Mouse (Mus musculus) kidney, postnatal 25 days (tissue): Measurements from ENCODE around the gene Gm11634.
"Not testable (repeated sequence)": the region's sequence is repeated elsewhere in the genome, so short reads cannot be mapped to it uniquely, and the experiment has no call there.

ENCODE experiments used
- DNase-seq, 2 experiments: peaks; one replicate each; pipeline ENCODE4 v3.0.0; 2021; ENCODE audit warnings: mixed read lengths in 2 of 2

Gene Gm11634

DNA sequence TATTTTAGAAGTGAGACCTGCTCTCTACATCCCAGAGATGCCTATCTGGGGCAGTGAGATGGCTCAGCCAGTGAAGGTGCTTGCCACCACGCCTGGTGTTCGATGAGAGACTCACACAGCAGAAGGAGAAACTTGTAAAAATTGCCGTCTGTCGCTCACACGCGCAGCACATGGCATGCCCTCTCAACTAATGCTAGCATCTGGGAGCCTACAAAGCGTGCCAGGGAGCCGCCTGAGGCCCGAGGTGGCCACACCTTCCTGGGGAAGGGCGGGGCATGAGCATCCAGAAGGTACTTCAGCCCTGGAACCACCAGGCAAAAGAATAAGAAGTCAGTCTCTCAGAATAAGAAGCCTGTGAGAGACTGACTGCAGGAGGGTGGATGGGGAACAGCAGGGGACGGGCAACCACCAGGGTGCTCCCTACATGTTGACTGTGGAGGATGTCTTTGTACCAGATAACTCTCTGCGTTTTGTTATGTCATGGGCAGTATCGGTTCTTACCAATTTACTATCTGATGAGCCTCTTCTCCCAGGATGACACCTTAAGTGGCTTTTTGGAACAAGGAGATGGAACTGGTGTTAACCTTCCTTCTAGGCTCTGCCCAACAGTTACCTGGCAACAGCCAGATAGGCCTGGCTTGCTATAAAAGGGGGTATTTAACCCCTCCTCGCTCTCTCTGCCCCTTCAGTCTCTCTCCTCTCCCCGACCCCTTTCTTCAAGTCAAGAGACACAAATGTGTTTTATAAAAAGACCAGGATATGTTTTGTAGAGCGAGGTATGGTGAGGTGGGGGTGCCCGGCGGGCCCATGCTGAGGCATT lies 18.1 kb upstream of the Gm11634 start:
- no peak for DNase-seq

DNA sequence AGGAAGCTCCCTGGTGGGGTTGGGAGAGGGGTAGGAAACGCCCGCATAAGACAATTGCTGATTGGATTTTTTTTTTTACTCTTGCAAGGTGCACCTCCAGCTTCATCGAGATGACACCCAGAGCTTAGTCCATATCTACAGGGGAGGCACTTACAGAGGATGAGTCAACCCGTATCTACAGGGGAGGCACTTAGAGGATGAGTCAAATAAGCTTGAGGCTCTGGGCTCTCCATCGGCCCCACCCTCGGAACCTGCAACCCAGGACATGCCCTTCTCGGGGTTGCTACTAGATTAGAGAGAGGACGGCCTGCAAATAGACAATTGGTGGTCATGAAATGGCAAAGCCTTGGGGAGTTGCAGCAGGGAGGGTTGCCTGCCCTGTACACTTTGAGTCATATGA lies 17.0 kb upstream of the Gm11634 start:
- DNase-seq = no peak

DNA sequence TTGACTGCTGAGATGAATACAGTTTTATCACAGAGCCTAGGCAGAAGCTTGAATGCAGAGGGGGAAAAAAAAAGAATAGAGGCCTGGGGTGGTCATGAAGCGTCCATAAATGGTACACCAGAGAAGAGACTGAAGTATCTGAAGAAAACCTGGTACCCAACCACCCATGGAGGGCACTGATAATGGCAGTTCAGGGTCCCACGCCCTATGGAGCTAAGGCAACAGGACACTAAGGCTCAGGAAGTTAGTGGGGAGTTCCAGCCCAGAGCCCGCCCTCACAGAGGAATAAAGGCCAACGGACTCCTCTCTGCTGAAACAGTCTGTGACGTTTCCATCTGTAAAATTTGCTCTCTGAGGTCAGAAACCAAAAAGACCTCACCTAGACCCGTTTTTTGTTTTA lies 16.3 kb upstream of the Gm11634 start:
- DNase-seq = no peak

GRCm38 (mm10) chr11:101614116-101614515 lies 15.1 kb upstream of the Gm11634 start:
- DNase-seq = no peak

DNA sequence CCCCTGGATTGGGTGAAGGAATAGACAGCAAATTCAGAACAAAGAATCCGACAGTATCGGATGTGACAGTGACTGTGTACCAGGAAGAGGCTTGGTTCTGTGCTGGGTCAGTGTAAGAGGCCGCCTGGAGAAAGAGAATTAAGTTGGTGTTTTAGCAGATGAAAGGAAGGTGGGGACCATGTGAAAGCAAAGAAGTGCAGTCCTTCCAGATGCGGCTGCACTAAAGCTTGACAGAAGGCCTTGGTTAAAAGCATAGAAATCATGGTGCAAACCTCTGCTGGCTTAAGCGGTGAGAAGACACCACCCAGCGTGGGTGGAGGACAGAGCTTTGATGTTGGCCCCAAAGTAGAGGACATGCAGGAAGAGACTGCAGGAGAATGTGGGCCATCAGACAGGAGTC lies 14.5 kb upstream of the Gm11634 start:
- DNase-seq = no peak

DNA sequence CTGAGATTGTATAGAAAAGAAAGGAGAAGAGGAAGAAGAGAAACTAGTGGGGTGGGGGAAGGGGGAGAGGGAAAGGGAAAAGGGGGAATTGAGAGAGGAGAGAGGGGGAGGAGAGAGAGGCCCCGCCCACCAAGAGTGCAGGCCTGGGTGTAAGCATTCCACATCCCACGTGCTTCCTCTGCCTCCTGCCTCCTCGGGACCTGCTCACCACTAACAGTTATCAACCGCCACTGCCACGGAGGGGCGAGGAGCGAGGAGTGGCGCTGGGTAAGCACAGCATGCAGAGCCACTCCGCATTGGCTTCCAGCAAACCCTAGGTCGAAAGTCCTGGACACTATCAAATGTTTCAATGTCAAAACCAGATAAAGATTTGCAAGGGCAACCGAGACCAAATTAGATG lies 11.4 kb upstream of the Gm11634 start:
- DNase-seq = no peak

- not testable (repeated sequence) for DNase-seq
These were observed 8.1 kb upstream of the Gm11634 start for GRCm38 (mm10) chr11:101607134-101607533.

GRCm38 (mm10) chr11:101604531-101605453 lies 5.7 kb upstream of the Gm11634 start:
- peak; percentile 89 to 91 for DNase-seq

- DNase-seq = no peak
These were observed 5.1 kb upstream of the Gm11634 start for GRCm38 (mm10) chr11:101604116-101604515.

GRCm38 (mm10) chr11:101602491-101602890 lies 3.4 kb upstream of the Gm11634 start:
- DNase-seq = peak; percentile 75 to 89

DNA sequence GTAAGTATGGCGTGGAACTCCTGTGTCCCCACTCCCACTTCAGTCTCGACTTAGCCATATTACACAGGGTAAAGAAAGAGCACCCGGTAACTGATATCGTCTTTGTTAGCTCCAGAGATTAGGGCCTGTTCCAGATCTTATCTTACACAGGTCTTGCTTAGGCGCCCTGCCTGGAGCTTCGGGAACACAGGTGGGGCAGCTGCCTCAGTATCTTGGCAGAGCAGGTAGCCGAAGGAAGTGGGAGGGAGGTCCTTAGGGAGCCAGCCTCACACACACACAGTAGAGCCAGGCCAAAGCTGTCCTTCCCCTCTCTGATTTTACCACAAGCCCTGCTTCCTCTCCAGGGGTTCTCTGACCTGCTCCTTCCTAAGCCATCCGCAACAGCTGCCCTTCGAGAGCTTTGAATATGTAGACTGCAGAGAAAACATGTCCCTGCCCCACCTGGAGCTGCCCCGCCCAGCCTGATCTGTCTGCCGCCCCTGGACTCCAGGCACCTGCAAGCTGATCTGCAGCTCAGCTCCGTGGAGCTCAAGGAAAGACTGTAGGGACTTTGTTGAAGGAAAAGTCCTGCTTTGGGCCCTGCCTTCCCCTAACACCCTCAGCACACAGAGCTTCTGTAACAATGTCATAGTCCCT lies 8.9 kb downstream of the Gm11634 start:
- no peak for DNase-seq

- DNase-seq = peak; percentile 74 to 86
These were observed 9.6 kb downstream of the Gm11634 start for GRCm38 (mm10) chr11:101589444-101589843.

- peak in 1 of 2 experiments; percentile 67 for DNase-seq
These were observed 10.2 kb downstream of the Gm11634 start for GRCm38 (mm10) chr11:101588868-101589267.

DNA sequence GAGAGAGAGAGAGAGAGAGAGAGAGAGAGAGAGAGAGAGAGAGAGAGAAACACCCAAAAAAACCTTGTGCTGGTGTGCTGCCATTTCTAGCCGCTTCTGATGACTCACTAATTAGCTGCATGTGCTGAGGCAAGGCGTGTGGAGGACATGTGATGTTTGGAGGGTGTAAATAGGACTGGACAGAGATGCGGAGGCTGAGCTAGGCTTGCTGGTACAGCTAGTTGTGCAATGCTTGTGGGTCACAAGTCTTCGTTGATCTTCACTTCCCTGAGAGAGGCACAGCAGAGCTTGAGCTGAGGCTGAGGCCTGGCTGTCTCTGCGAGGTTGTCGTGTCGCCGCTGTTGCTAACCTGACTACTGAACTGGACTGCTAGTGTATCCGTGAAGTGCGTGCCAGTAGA lies 11.4 kb downstream of the Gm11634 start:
- no peak for DNase-seq

- no peak for DNase-seq
These were observed 13.3 kb downstream of the Gm11634 start for GRCm38 (mm10) chr11:101585805-101586204.

DNA sequence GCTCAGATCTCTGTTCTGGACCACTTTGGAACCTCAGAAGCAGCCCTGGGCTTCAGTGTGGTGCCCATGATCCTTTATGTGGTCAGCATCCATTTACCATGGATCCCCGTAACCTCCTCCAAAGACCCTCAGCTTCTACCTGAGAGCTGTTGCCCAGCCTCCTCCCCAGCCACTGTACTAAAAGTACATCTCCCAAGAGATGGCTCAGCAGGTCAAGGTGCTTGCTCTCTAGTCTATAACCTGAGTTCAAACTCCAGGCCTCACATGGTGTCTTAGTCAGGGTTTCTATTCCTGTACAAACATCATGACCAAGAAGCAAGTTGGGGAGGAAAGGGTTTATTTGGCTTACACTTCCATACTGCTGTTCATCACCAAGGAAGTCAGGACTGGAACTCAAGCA lies 14.0 kb downstream of the Gm11634 start:
- peak; percentile 52 to 65 for DNase-seq

GRCm38 (mm10) chr11:101583205-101583604 lies 15.9 kb downstream of the Gm11634 start:
- no peak for DNase-seq

GRCm38 (mm10) chr11:101582054-101583035 lies 16.7 kb downstream of the Gm11634 start, which contains the start of gene Tmem106a:
Gene Tmem106a, plus strand, starts transcription at chr11:101582242.
- DNase-seq = peak; percentile 83 to 91

DNA sequence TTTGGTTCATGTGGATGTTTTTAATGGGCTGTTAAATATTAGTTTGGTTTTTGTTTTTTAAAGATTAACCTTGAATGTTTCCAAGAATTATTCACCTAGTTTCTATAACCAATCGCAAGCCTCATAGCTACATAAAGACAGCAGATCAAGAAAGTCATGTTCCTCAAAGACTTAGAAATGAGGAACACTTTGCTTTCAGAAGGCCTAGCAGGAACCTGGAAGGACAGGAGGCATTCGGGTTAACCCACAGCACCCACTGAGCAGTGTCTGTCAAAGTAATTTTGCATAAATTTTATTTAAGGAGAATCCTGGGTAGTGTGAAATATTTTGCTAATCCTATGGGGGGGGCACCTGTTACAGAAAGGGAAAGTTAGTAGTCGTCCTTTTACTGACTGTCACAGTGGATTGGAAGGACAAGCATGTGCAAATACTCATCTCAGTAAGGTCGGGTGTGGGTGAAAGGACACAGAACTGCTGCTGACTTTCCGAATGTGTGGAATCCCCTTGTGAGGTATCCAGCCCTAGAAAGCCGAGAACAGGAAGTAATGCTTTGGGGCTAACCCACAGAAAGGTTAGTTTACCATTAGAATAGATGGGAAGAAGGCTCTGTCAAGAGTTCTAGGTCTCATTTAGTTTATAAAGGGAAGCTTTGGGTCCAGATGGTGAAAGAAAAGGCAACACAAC lies 17.8 kb downstream of the Gm11634 start:
- DNase-seq = no peak

- DNase-seq = no peak
These were observed 22.9 kb downstream of the Gm11634 start for GRCm38 (mm10) chr11:101576116-101576515.

GRCm38 (mm10) chr11:101568421-101568820 lies 30.6 kb downstream of the Gm11634 start:
- no peak for DNase-seq
